Comparison of ENCODE assay signal across 8 mouse cellular contexts in genomic region chr10:128458348-128458718, GRCm38 (mm10). TPM values are rescaled to one million over a fixed set of nuclear protein-coding genes. Genes with fewer than 3 reads are reported as not detected.
DNase-seq lines count a peak whose midpoint lies in the region; ATAC-seq and TF ChIP-seq lines count a peak whose summit lies in the region.

No protein-coding gene starts in this region.

- peak overlapping the region; percentile 52; the same call in 1 of the 2 replicates for H3K27ac ChIP-seq in ES-E14 (ENCODE audit: insufficient read depth, low read depth, low read length, poor library complexity, severe bottlenecking)
- peak overlapping the region; percentile 91 for H3K27ac ChIP-seq in forebrain, embryonic 15.5 days (replicated peaks)
- H3K27ac ChIP-seq in lung, embryonic 15.5 days: peak overlapping the region; percentile 97
- H3K27ac ChIP-seq in olfactory bulb, adult 2 months (ENCODE audit: insufficient read depth, low read depth, low read length): peak overlapping the region; percentile 87
- H3K27ac ChIP-seq in thymus, adult 2 months (ENCODE audit: control insufficient read depth, insufficient read depth, low read length): peak overlapping the region; percentile 12; the same call in 1 of the 2 replicates

- peak overlapping the region; percentile 45 for H3K4me2 ChIP-seq in forebrain, embryonic 15.5 days (replicated peaks)
- H3K4me2 ChIP-seq in lung, embryonic 15.5 days: peak overlapping the region; percentile 62

- no peak for TF ChIP-seq CTCF in olfactory bulb, adult 2 months (IDR thresholded peaks at IDR 0.05; ENCODE audit: insufficient read depth, low read depth, low read length)
- no peak for TF ChIP-seq CTCF in thymus, adult 2 months (IDR thresholded peaks at IDR 0.05; ENCODE audit: borderline replicate concordance, control insufficient read depth, extremely low read depth, insufficient read depth, low read length, poor library complexity)

- H3K4me3 ChIP-seq in ES-E14 (ENCODE audit: insufficient read depth in 1 of 2, low read depth in 1 of 2, low read length in 2 of 2, poor library complexity in 1 of 2, severe bottlenecking in 1 of 2): peak overlapping the region; percentile 82 to 99
- H3K4me3 ChIP-seq in forebrain, embryonic 15.5 days: peak overlapping the region; percentile 88
- H3K4me3 ChIP-seq in lung, embryonic 15.5 days: peak overlapping the region; percentile 78
- peak overlapping the region; percentile 97 for H3K4me3 ChIP-seq in olfactory bulb, adult 2 months (ENCODE audit: insufficient read depth, low read depth, low read length)
- H3K4me3 ChIP-seq in thymus, adult 2 months (ENCODE audit: control insufficient read depth, insufficient read depth, low read length): peak overlapping the region; percentile 65

- H3K27me3 ChIP-seq in forebrain, embryonic 15.5 days: no peaks in the 10 kb centered on the region
- H3K27me3 ChIP-seq in lung, embryonic 15.5 days: no peaks in the 10 kb centered on the region
- no peaks in the 10 kb centered on the region for H3K27me3 ChIP-seq in thymus, adult 2 months (ENCODE audit: control insufficient read depth, insufficient read depth, low read length)

- H3K36me3 ChIP-seq in ES-E14 (ENCODE audit: control insufficient read depth, insufficient read depth, low read length, poor library complexity, severe bottlenecking): no peaks in the 10 kb centered on the region
- peaks cover 15% of the 10 kb centered on the region for H3K36me3 ChIP-seq in forebrain, embryonic 15.5 days
- H3K36me3 ChIP-seq in lung, embryonic 15.5 days: peaks cover 19% of the 10 kb centered on the region
- H3K36me3 ChIP-seq in thymus, adult 2 months (ENCODE audit: control insufficient read depth, insufficient read depth, low read length): peaks cover 16% of the 10 kb centered on the region

- ATAC-seq in forebrain, embryonic 15.5 days (replicated peaks): peak; percentile 67
- peak; percentile 57 to 66 for ATAC-seq in hematopoietic stem cell, adult 5-6 weeks (replicated peaks in 1 of 2; ENCODE audit: insufficient read depth in 1 of 2, low FRiP score in 2 of 2, low TSS enrichment in 1 of 2, low read depth in 1 of 2, poor library complexity in 2 of 2, severe bottlenecking in 2 of 2)
- peak; percentile 71 for ATAC-seq in lung, embryonic 15.5 days (ENCODE audit: borderline replicate concordance, extremely low read depth, low FRiP score, low TSS enrichment)

- H3K9ac ChIP-seq in ES-E14 (ENCODE audit: insufficient read depth, low read depth, low read length, poor library complexity, severe bottlenecking): peak overlapping the region; percentile 96
- peak overlapping the region; percentile 83 for H3K9ac ChIP-seq in forebrain, embryonic 15.5 days (replicated peaks)
- H3K9ac ChIP-seq in lung, embryonic 15.5 days: peak overlapping the region; percentile 96

- TF ChIP-seq POLR2A in olfactory bulb, adult 2 months (IDR thresholded peaks at IDR 0.05; ENCODE audit: insufficient read depth, low read depth, low read length): no peak
- TF ChIP-seq POLR2A in thymus, adult 2 months (IDR thresholded peaks at IDR 0.05; ENCODE audit: control insufficient read depth, extremely low read depth, insufficient read depth, low read length, poor library complexity): no peak

- H3K9me3 ChIP-seq in ES-E14 (ENCODE audit: control insufficient read depth, insufficient read depth, low read depth, low read length): no peaks in the 10 kb centered on the region
- H3K9me3 ChIP-seq in forebrain, embryonic 15.5 days: no peaks in the 10 kb centered on the region
- no peaks in the 10 kb centered on the region for H3K9me3 ChIP-seq in lung, embryonic 15.5 days

- WGBS in forebrain, embryonic 15.5 days: under 1% methylated on average over 29 of the region's 29 CpGs
- under 1% methylated on average over 29 of the region's 29 CpGs for WGBS in lung, embryonic 15.5 days
- WGBS in olfactory bulb, adult 2 months: 1% methylated on average over 29 of the region's 29 CpGs
- under 1% methylated on average over 29 of the region's 29 CpGs for WGBS in thymus, adult 2 months

- in situ Hi-C loops in ES-E14 (cut with MboI; ENCODE audit: low sequenced_read_pairs in 2 of 2, unreplicated experiment in 2 of 2): no loop called here

- H3K4me1 ChIP-seq in ES-E14 (ENCODE audit: control insufficient read depth in 2 of 2, insufficient read depth in 2 of 2, low read length in 2 of 2, poor library complexity in 1 of 2): peaks cover 2 to 9% of the 10 kb centered on the region in 2 experiments; a peak in 2 of 4 replicates
- peaks cover 17% of the 10 kb centered on the region for H3K4me1 ChIP-seq in forebrain, embryonic 15.5 days
- H3K4me1 ChIP-seq in lung, embryonic 15.5 days: peaks cover 14% of the 10 kb centered on the region
- H3K4me1 ChIP-seq in olfactory bulb, adult 2 months (ENCODE audit: control insufficient read depth, insufficient read depth, low read length): peaks cover 7% of the 10 kb centered on the region
- peaks cover 14% of the 10 kb centered on the region for H3K4me1 ChIP-seq in thymus, adult 2 months (replicated peaks; ENCODE audit: control insufficient read depth, insufficient read depth, low read length)

- DNase-seq in ES-E14 (ENCODE audit: low read depth, low spot score): peak; percentile 81
- peak; percentile 79 for DNase-seq in c-Kit-positive CD71-positive TER-119-negative erythroid progenitor cells, embryonic 14.5 days (ENCODE audit: low read depth)
- DNase-seq in layer of hippocampus, adult 9-10 months (ENCODE audit: low spot score): peak; percentile 89
- DNase-seq in thymus, adult 2 months: peak; percentile 83

TF ChIP-seq in ES-E14, 5 proteins besides CTCF, POLR2A, EP300 and RAD21:
- TF ChIP-seq ZC3H11A (IDR thresholded peaks at IDR 0.05; ENCODE audit: borderline replicate concordance, low read depth, low read length) (no peak), HCFC1 (IDR thresholded peaks at IDR 0.05; ENCODE audit: borderline replicate concordance, insufficient read depth, low read length) (0 out of 2 replicates have a peak, but pooled peaks have one; percentile 70), ZNF384 (IDR thresholded peaks at IDR 0.05; ENCODE audit: low read depth, low read length) (peak; percentile 83), MAFK (IDR thresholded peaks at IDR 0.05; ENCODE audit: insufficient read depth, low read depth, low read length) (peak; percentile 91), CHD2 (IDR thresholded peaks at IDR 0.05; ENCODE audit: low read depth, low read length) (no peak)

RNA-seq across cellular contexts. Expression of gene Smarcc2, which starts 0.7 kb away (rescaled TPM):
- total RNA-seq in ES-E14 (2012; rRNA removed): 18.9 and 22.8 TPM in 2 replicates
- polyA plus RNA-seq in forebrain, embryonic 15.5 days (2015; fragmentation: Nextera tagmentation; extraction: Ambion mirVana): 201 and 202 TPM in 2 replicates
- 83.2 and 92.7 TPM in 2 replicates for total RNA-seq in hematopoietic stem cell, adult 5-6 weeks (2017)
- polyA plus RNA-seq in lung, embryonic 15.5 days (2015; fragmentation: Nextera tagmentation; extraction: Ambion mirVana): 70.2 and 74.7 TPM in 2 replicates
- 236 and 251 TPM in 2 replicates for polyA plus RNA-seq in olfactory bulb, adult 2 months (2012; ENCODE audit: insufficient read depth, insufficient read length, low replicate concordance, missing spikeins)
- 176 and 211 TPM in 2 replicates for polyA plus RNA-seq in thymus, adult 2 months (2012; rRNA removed)

RNA-seq across cellular contexts. Expression of gene Myl6, which starts 35.6 kb away (rescaled TPM):
- 894 and 1,090 TPM in 2 replicates for total RNA-seq in ES-E14 (2012; rRNA removed)
- 682 and 697 TPM in 2 replicates for polyA plus RNA-seq in forebrain, embryonic 15.5 days (2015; fragmentation: Nextera tagmentation; extraction: Ambion mirVana)
- 988 and 1,295 TPM in 2 replicates for total RNA-seq in hematopoietic stem cell, adult 5-6 weeks (2017)
- polyA plus RNA-seq in lung, embryonic 15.5 days (2015; fragmentation: Nextera tagmentation; extraction: Ambion mirVana): 1,477 and 1,532 TPM in 2 replicates
- not detected in 2 replicates for polyA plus RNA-seq in olfactory bulb, adult 2 months (2012; ENCODE audit: insufficient read depth, insufficient read length, low replicate concordance, missing spikeins)
- 445 and 566 TPM in 2 replicates for polyA plus RNA-seq in thymus, adult 2 months (2012; rRNA removed)

RNA-seq across cellular contexts. Expression of gene Myl6b, which starts 40.2 kb away (rescaled TPM):
- total RNA-seq in ES-E14 (2012; rRNA removed): 2.0 and 3.7 TPM in 2 replicates
- polyA plus RNA-seq in forebrain, embryonic 15.5 days (2015; fragmentation: Nextera tagmentation; extraction: Ambion mirVana): 4.7 and 5.6 TPM in 2 replicates
- 1.3 and 3.9 TPM in 2 replicates for total RNA-seq in hematopoietic stem cell, adult 5-6 weeks (2017)
- 2.9 and 4.3 TPM in 2 replicates for polyA plus RNA-seq in lung, embryonic 15.5 days (2015; fragmentation: Nextera tagmentation; extraction: Ambion mirVana)
- not detected in 2 replicates for polyA plus RNA-seq in olfactory bulb, adult 2 months (2012; ENCODE audit: insufficient read depth, insufficient read length, low replicate concordance, missing spikeins)
- 2.7 and 3.9 TPM in 2 replicates for polyA plus RNA-seq in thymus, adult 2 months (2012; rRNA removed)

RNA-seq across cellular contexts. Expression of gene Rnf41, which starts 46.9 kb away (rescaled TPM):
- total RNA-seq in ES-E14 (2012; rRNA removed): 39.6 and 41.3 TPM in 2 replicates
- polyA plus RNA-seq in forebrain, embryonic 15.5 days (2015; fragmentation: Nextera tagmentation; extraction: Ambion mirVana): 104 and 110 TPM in 2 replicates
- total RNA-seq in hematopoietic stem cell, adult 5-6 weeks (2017): 18.4 and 20.7 TPM in 2 replicates
- polyA plus RNA-seq in lung, embryonic 15.5 days (2015; fragmentation: Nextera tagmentation; extraction: Ambion mirVana): 39.8 and 42.1 TPM in 2 replicates
- polyA plus RNA-seq in olfactory bulb, adult 2 months (2012; ENCODE audit: insufficient read depth, insufficient read length, low replicate concordance, missing spikeins): 155 TPM in 1 of 2 replicates, not detected in the other
- polyA plus RNA-seq in thymus, adult 2 months (2012; rRNA removed): 37.8 and 40.4 TPM in 2 replicates

RNA-seq across cellular contexts. Expression of gene Nabp2, which starts 47.0 kb away (rescaled TPM):
- 25.3 and 28.2 TPM in 2 replicates for total RNA-seq in ES-E14 (2012; rRNA removed)
- 137 and 139 TPM in 2 replicates for polyA plus RNA-seq in forebrain, embryonic 15.5 days (2015; fragmentation: Nextera tagmentation; extraction: Ambion mirVana)
- total RNA-seq in hematopoietic stem cell, adult 5-6 weeks (2017): 57.0 and 106 TPM in 2 replicates
- 72.1 and 75.7 TPM in 2 replicates for polyA plus RNA-seq in lung, embryonic 15.5 days (2015; fragmentation: Nextera tagmentation; extraction: Ambion mirVana)
- polyA plus RNA-seq in olfactory bulb, adult 2 months (2012; ENCODE audit: insufficient read depth, insufficient read length, low replicate concordance, missing spikeins): not detected in 2 replicates
- polyA plus RNA-seq in thymus, adult 2 months (2012; rRNA removed): 18.0 and 20.8 TPM in 2 replicates

Comparison
In these comparisons a context has a peak if more than half of its experiments do, and no peak if none do; other contexts are left out.
1. Peak in every context shown above with its lines: DNase-seq, ATAC-seq, H3K4me3 ChIP-seq and H3K27ac ChIP-seq.
2. H3K27ac ChIP-seq: peak in every context shown above with its lines; median percentile 97 in lung, embryonic 15.5 days; 91 in forebrain, embryonic 15.5 days; 87 in olfactory bulb, adult 2 months; 52 in ES-E14; 12 in thymus, adult 2 months.